Mouse (Mus musculus): ENCODE results near the gene Hoxb5. TPM values are rescaled to one million over a fixed set of nuclear protein-coding genes. Genes with fewer than 3 reads are reported as not detected.

Hoxb5 gene
- polyA plus RNA-seq, 1 experiment from 2014 or later, result 2.4 TPM

- no peak overlapping the region for H3K4me3 ChIP-seq (ENCODE audit: low read depth, low read length)
- H3K27me3 ChIP-seq (ENCODE audit: control insufficient read depth, insufficient read depth, low read length), result peaks cover 93% of the 10 kb centered on the region
- 53% methylated on average over 5 of the region's 5 CpGs for WGBS (ENCODE audit: insufficient replicate concordance)
- no peaks in the 10 kb centered on the region for H3K9me3 ChIP-seq (replicated peaks; ENCODE audit: control insufficient read depth, low read length)
- H3K4me1 ChIP-seq (ENCODE audit: control insufficient read depth, insufficient read depth, low read length), result peaks cover 14% of the 10 kb centered on the region
- H3K36me3 ChIP-seq (ENCODE audit: control insufficient read depth, insufficient read depth, low read length), result no peaks in the 10 kb centered on the region
- no peak overlapping the region for H3K27ac ChIP-seq (ENCODE audit: low read depth, low read length)
- no peak overlapping the region for H3K4me2 ChIP-seq
- ATAC-seq (replicated peaks; ENCODE audit: insufficient number of reproducible peaks, low FRiP score, low TSS enrichment), result no peak
- no peak overlapping the region for H3K9ac ChIP-seq (ENCODE audit: low read depth, low read length)
Observed at GRCm38 (mm10) chr11:96346916-96347520, 43.9 kb downstream of the Hoxb5 start.

DNA sequence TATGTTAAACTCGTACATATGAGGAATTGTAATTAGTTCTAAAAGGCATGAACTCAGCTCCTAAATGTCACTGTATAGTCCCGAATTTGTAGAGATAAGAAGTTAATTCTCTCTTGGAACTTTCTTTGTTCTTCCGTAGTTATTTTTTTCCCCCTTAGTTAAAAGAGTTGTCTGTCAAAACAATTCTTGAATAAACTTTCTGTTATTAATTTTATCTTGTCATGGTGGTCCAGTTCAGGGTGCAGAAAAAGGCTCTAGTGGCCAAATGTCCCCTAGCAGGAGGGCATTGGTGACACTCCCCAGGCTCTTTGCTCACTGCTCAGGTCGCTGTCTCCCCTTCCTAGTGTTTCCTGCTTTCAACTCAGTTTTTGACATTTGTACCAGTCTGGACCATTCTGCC is 44.6 kb downstream of the Hoxb5 start:
- no peaks in the 10 kb centered on the region for H3K9me3 ChIP-seq (replicated peaks; ENCODE audit: control insufficient read depth, low read length)
- H3K36me3 ChIP-seq (ENCODE audit: control insufficient read depth, insufficient read depth, low read length), result no peaks in the 10 kb centered on the region
- H3K27me3 ChIP-seq (ENCODE audit: control insufficient read depth, insufficient read depth, low read length), result peaks cover 91% of the 10 kb centered on the region
- 25% methylated on average over 4 of the region's 4 CpGs for WGBS (ENCODE audit: insufficient replicate concordance)
- no peak for ATAC-seq (replicated peaks; ENCODE audit: insufficient number of reproducible peaks, low FRiP score, low TSS enrichment)
- H3K9ac ChIP-seq (ENCODE audit: low read depth, low read length), result no peak overlapping the region
- H3K27ac ChIP-seq (ENCODE audit: low read depth, low read length), result peak overlapping the region; percentile 50
- peak overlapping the region; percentile 14; the same call in 1 of the 2 replicates for H3K4me3 ChIP-seq (ENCODE audit: low read depth, low read length)
- H3K4me2 ChIP-seq, result peak overlapping the region; percentile 55; the same call in 1 of the 2 replicates
- peaks cover 16% of the 10 kb centered on the region for H3K4me1 ChIP-seq (ENCODE audit: control insufficient read depth, insufficient read depth, low read length)

GRCm38 (mm10) chr11:96348141-96348928 is 45.2 kb downstream of the Hoxb5 start:
- H3K9me3 ChIP-seq (replicated peaks; ENCODE audit: control insufficient read depth, low read length), result no peaks in the 10 kb centered on the region
- no peak for ATAC-seq (replicated peaks; ENCODE audit: insufficient number of reproducible peaks, low FRiP score, low TSS enrichment)
- H3K36me3 ChIP-seq (ENCODE audit: control insufficient read depth, insufficient read depth, low read length), result no peaks in the 10 kb centered on the region
- peaks cover 22% of the 10 kb centered on the region for H3K4me1 ChIP-seq (ENCODE audit: control insufficient read depth, insufficient read depth, low read length)
- peaks cover 91% of the 10 kb centered on the region for H3K27me3 ChIP-seq (ENCODE audit: control insufficient read depth, insufficient read depth, low read length)
- peak overlapping the region; percentile 55 for H3K4me2 ChIP-seq
- H3K4me3 ChIP-seq (ENCODE audit: low read depth, low read length), result peak overlapping the region; percentile 14; the same call in 1 of the 2 replicates
- H3K9ac ChIP-seq (ENCODE audit: low read depth, low read length), result 0 out of 2 replicates have a peak overlapping the region, but pooled peaks have one; percentile 22
- 11% methylated on average over 21 of the region's 21 CpGs for WGBS (ENCODE audit: insufficient replicate concordance)
- H3K27ac ChIP-seq (ENCODE audit: low read depth, low read length), result peak overlapping the region; percentile 50

GRCm38 (mm10) chr11:96348988-96349387 is 45.9 kb downstream of the Hoxb5 start:
- Histone ChIP-seq H3K4me3 (ENCODE audit: low read depth, low read length) (0 out of 2 replicates have a peak overlapping the region, but pooled peaks have one; percentile 14), H3K4me2 (peak overlapping the region; percentile 55; the same call in 1 of the 2 replicates), H3K9me3 (replicated peaks; ENCODE audit: control insufficient read depth, low read length) (no peaks in the 10 kb centered on the region), H3K9ac (ENCODE audit: low read depth, low read length) (no peak overlapping the region), H3K36me3 (ENCODE audit: control insufficient read depth, insufficient read depth, low read length) (no peaks in the 10 kb centered on the region), H3K4me1 (ENCODE audit: control insufficient read depth, insufficient read depth, low read length) (peaks cover 22% of the 10 kb centered on the region), H3K27me3 (ENCODE audit: control insufficient read depth, insufficient read depth, low read length) (peaks cover 86% of the 10 kb centered on the region), H3K27ac (ENCODE audit: low read depth, low read length) (no peak overlapping the region)
- WGBS (ENCODE audit: insufficient replicate concordance), result 34% methylated on average over 3 of the region's 3 CpGs
- no peak for ATAC-seq (replicated peaks; ENCODE audit: insufficient number of reproducible peaks, low FRiP score, low TSS enrichment)

DNA sequence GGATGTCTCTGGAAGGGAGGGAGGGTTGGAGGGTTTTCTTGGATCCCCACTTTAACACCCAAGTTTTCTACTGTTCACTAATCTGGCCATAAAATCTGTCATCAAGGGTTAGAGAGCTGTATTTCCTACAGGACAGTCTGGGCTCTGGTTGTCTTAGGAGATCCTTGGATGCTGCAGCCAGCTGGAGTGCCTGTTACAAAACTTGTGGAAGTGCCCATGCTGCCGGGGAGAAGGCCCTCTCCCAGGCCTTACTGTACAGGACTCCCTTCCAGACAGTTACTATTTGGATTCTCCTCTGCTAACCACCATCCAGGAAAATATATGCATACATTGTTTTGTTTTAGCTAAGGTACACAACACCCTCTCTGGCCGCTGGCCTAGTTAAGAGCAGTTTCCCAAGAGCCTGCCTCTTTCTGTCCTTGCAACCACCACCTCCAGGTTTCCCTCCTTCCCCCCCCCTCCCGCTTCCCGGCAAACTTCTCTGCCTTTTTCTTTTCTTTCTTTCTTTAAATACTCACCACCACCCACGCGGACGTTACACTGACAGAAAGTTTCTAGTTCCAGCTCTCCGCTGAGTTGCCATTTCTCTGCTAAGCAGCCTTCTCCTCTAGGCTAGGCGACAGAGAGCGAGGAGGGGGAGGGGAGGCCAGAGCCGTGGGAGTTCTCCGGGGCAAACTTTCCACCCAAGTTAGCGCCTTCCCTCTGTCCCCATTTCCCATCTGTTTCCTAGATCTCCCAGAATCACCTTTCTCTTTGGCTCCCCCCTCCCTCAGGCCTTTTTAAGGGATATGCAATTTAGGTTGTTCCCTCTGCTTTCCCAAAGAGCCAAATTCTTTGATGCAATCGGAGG is 46.6 kb downstream of the Hoxb5 start:
- Histone ChIP-seq H3K36me3 (ENCODE audit: control insufficient read depth, insufficient read depth, low read length) (no peaks in the 10 kb centered on the region), H3K27me3 (ENCODE audit: control insufficient read depth, insufficient read depth, low read length) (peaks cover 84% of the 10 kb centered on the region), H3K9ac (ENCODE audit: low read depth, low read length) (peak overlapping the region; percentile 60; the same call in 1 of the 2 replicates), H3K9me3 (replicated peaks; ENCODE audit: control insufficient read depth, low read length) (no peaks in the 10 kb centered on the region), H3K4me2 (peak overlapping the region; percentile 55), H3K4me3 (ENCODE audit: low read depth, low read length) (peak overlapping the region; percentile 14), H3K27ac (ENCODE audit: low read depth, low read length) (peak overlapping the region; percentile 25; the same call in 1 of the 2 replicates), H3K4me1 (ENCODE audit: control insufficient read depth, insufficient read depth, low read length) (peaks cover 18% of the 10 kb centered on the region)
- ATAC-seq (replicated peaks; ENCODE audit: insufficient number of reproducible peaks, low FRiP score, low TSS enrichment), result no peak
- 10% methylated on average over 14 of the region's 14 CpGs for WGBS (ENCODE audit: insufficient replicate concordance)

DNA sequence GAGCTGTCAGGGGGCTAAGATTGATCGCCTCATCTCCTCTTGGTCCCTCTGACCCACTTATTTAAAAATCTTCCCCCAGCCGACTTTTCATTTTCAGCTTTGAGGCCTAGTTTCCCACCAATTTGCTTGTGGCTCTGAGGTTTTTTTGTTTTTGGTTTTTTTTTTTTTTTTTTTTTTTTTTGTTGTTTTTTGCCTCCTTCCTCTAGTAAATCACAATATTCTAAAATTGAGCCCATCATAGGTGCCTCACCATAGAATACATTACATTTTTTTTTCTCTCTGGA is 47.1 kb downstream of the Hoxb5 start, which contains the start of gene Hoxb2:
Gene Hoxb2 (plus strand): TSS at position 185 of the 284 bp plus-strand sequence.
- Histone ChIP-seq H3K9me3 (replicated peaks; ENCODE audit: control insufficient read depth, low read length) (no peaks in the 10 kb centered on the region), H3K4me1 (ENCODE audit: control insufficient read depth, insufficient read depth, low read length) (peaks cover 18% of the 10 kb centered on the region), H3K27ac (ENCODE audit: low read depth, low read length) (peak within 1 kb of the TSS; percentile 62; the same call in 1 of the 2 replicates), H3K4me3 (ENCODE audit: low read depth, low read length) (peak within 1 kb of the TSS; percentile 14), H3K9ac (ENCODE audit: low read depth, low read length) (peak within 1 kb of the TSS; percentile 60; the same call in 1 of the 2 replicates), H3K27me3 (ENCODE audit: control insufficient read depth, insufficient read depth, low read length) (peaks cover 83% of the 10 kb centered on the region), H3K36me3 (ENCODE audit: control insufficient read depth, insufficient read depth, low read length) (no peaks in the 10 kb centered on the region), H3K4me2 (peak within 1 kb of the TSS; percentile 76)
- 8% methylated on average over 2 of the region's 2 CpGs for WGBS (ENCODE audit: insufficient replicate concordance)
- ATAC-seq (replicated peaks; ENCODE audit: insufficient number of reproducible peaks, low FRiP score, low TSS enrichment), result no peak

DNA sequence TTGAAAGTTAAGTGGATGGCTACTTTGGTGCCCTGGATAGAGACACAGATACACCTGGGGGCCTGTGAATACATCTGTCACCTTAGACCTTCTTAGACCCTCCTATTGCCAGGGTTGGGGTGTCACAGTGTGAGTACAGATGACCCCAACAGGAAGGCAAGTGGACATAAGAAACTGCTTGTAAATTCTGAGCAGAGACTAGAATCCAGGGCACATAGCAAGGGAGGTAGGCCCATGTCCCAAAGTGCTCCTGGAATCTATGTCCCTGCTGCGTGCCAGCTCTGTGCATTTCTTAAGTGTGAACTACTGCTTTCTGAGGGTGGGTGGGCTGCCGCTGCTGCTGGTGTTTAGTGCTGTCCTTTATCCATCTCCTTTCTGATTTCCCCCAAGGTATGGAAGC is 47.7 kb downstream of the Hoxb5 start:
- no peak overlapping the region for H3K9ac ChIP-seq (ENCODE audit: low read depth, low read length)
- H3K9me3 ChIP-seq (replicated peaks; ENCODE audit: control insufficient read depth, low read length), result no peaks in the 10 kb centered on the region
- H3K4me1 ChIP-seq (ENCODE audit: control insufficient read depth, insufficient read depth, low read length), result peaks cover 17% of the 10 kb centered on the region
- no peak overlapping the region for H3K4me3 ChIP-seq (ENCODE audit: low read depth, low read length)
- 44% methylated on average over 2 of the region's 2 CpGs for WGBS (ENCODE audit: insufficient replicate concordance)
- no peak for ATAC-seq (replicated peaks; ENCODE audit: insufficient number of reproducible peaks, low FRiP score, low TSS enrichment)
- peaks cover 79% of the 10 kb centered on the region for H3K27me3 ChIP-seq (ENCODE audit: control insufficient read depth, insufficient read depth, low read length)
- no peaks in the 10 kb centered on the region for H3K36me3 ChIP-seq (ENCODE audit: control insufficient read depth, insufficient read depth, low read length)
- H3K4me2 ChIP-seq, result peak overlapping the region; percentile 76
- H3K27ac ChIP-seq (ENCODE audit: low read depth, low read length), result 0 out of 2 replicates have a peak overlapping the region, but pooled peaks have one; percentile 62

DNA sequence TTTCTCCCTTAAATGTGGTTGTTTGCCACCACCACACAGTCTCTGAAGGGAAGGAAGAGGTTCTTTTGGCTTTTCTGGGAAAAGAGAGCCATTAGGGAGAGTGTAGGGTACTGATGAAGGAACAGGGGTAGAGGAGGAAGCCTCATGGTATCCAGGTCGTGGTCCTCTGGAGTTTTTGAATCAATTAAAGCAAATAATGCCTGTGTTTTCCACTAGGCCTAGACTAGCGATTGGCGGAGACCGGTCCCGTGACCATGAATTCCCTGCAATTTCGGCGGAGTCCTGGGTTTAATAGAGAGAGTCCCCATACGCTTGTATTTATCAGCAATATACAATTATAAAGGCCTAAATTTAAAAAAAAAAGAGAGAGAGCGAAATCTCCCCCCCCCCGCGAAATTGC is 48.2 kb downstream of the Hoxb5 start:
- H3K4me3 ChIP-seq (ENCODE audit: low read depth, low read length), result peak overlapping the region; percentile 58
- WGBS (ENCODE audit: insufficient replicate concordance), result 14% methylated on average over 11 of the region's 11 CpGs
- H3K27ac ChIP-seq (ENCODE audit: low read depth, low read length), result 0 out of 2 replicates have a peak overlapping the region, but pooled peaks have one; percentile 62
- peak overlapping the region; percentile 76 for H3K4me2 ChIP-seq
- no peaks in the 10 kb centered on the region for H3K9me3 ChIP-seq (replicated peaks; ENCODE audit: control insufficient read depth, low read length)
- no peak for ATAC-seq (replicated peaks; ENCODE audit: insufficient number of reproducible peaks, low FRiP score, low TSS enrichment)
- peak overlapping the region; percentile 28; the same call in 1 of the 2 replicates for H3K9ac ChIP-seq (ENCODE audit: low read depth, low read length)
- peaks cover 12% of the 10 kb centered on the region for H3K4me1 ChIP-seq (ENCODE audit: control insufficient read depth, insufficient read depth, low read length)
- no peaks in the 10 kb centered on the region for H3K36me3 ChIP-seq (ENCODE audit: control insufficient read depth, insufficient read depth, low read length)
- H3K27me3 ChIP-seq (ENCODE audit: control insufficient read depth, insufficient read depth, low read length), result peaks cover 79% of the 10 kb centered on the region
